Mouse (Mus musculus): ENCODE data around the gene Gna12.

- TF ChIP-seq CTCF (IDR thresholded peaks at IDR 0.05; ENCODE audit: insufficient read depth, low read length) (no peak), POLR2A (IDR thresholded peaks at IDR 0.05; ENCODE audit: borderline replicate concordance, extremely low read depth, low read depth, low read length) (no peak)
Measured at GRCm38 (mm10) chr5:140799190-140799589, 31.0 kb downstream of the Gna12 start.
